Mouse (Mus musculus): ENCODE measurements at regions not wholly inside any gene's neighbourhood (a gene's known extent, or its start where the extent isn't known, plus 50 kb on each side); places are given as distances from the start of the nearest gene placed in this dataset.

DNA sequence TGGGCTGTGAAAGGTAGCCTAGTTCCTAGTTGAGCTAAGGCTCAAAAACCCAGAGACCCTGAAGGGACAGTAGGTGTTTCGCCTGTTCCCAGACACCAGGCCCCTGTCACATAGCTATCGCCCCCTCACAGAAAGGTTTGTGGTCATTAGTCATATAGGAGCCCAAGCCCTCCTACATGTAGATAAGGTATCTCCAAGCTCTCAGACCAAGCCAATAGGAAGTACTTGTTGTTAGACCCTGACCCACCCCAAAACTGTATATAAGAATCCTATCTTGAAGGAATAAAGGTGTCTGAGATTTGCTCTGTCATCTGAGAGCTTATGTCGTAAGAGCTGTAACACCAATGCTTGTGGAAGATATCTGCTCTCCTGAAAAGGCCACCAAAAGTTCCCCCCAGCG is 174.8 kb downstream of the Phlda1 start:
- TF ChIP-seq CTCF (IDR thresholded peaks at IDR 0.05; ENCODE audit: extremely low read depth, insufficient read length, insufficient replicate concordance, low read depth, low read length), result no peak
- TF ChIP-seq POLR2A (IDR thresholded peaks at IDR 0.05; ENCODE audit: low read depth, low read length), result no peak

Measured in small intestine, adult 2 months (tissue).